Mouse (Mus musculus): ENCODE measurements at regions not wholly inside any gene's neighbourhood (a gene's known extent, or its start where the extent isn't known, plus 50 kb on each side); places are given as distances from the start of the nearest gene placed in this dataset.

DNA sequence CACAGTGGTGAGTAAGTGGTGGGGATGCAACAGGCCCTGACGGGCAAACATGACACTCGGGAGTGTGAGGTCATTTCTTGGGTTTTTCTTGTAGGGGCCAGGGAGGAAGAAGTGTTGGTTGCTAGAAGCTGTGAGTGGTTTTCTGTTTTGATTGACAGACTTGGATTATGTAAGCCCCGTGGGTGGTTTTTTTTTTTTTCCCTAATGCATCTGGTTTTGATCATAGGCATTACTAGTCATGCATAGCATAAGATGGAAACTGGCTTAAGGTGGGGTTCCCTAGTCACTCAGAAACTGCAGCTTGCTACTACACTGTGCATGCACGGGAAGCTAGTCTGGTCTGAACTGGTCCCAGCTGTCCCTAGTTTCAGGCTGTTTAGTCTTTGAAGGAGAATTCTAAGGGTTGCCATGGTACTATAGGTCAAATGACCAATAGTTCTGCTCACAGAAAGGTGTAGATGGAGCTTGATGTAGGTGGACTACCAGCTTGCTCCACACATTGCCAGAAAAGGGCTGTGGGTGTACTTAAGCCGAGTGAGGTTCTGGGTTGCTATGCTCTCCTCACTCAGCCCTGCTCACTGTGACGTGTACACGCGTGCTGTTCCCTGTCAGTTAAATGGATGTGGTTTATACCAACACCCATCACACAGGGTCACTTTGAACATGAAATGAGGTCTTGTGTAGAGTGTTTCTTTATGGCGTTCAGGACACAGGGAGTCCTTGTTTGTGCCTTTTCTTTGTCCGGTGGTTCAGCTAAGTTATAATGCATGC, 301.9 kb downstream of the Fut8 start:
- Histone ChIP-seq H3K36me3 (ENCODE audit: control insufficient read depth, insufficient read depth, low read length, poor library complexity, severe bottlenecking) (no peaks in the 10 kb centered on the region), H3K9me3 (replicated peaks; ENCODE audit: control insufficient read depth, insufficient read depth, low read length, poor library complexity, severe bottlenecking) (no peaks in the 10 kb centered on the region), H3K4me1 (ENCODE audit: control insufficient read depth, insufficient read depth, low read length) (no peaks in the 10 kb centered on the region), H3K4me3 (ENCODE audit: low read depth, low read length) (no peak overlapping the region), H3K27me3 (ENCODE audit: control insufficient read depth, insufficient read depth, low read length, poor library complexity, severe bottlenecking) (no peaks in the 10 kb centered on the region; the same call in 1 of the 2 replicates), H3K27ac (ENCODE audit: insufficient read depth, low read length) (no peak overlapping the region), H3K9ac (ENCODE audit: low read depth, poor library complexity, severe bottlenecking) (no peak overlapping the region)
- no peak for TF ChIP-seq CTCF (IDR thresholded peaks at IDR 0.05; ENCODE audit: low read depth, low read length)
- TF ChIP-seq POLR2A (IDR thresholded peaks at IDR 0.05; ENCODE audit: insufficient read depth, low read length): no peak
- TF ChIP-seq EP300 (IDR thresholded peaks at IDR 0.05; ENCODE audit: insufficient read depth, low read depth, low read length): no peak

GRCm38 (mm10) chr12:77541051-77541765, 303.3 kb downstream of the Fut8 start:
- no peaks in the 10 kb centered on the region for H3K36me3 ChIP-seq (ENCODE audit: control insufficient read depth, insufficient read depth, low read length, poor library complexity, severe bottlenecking)
- H3K9ac ChIP-seq (ENCODE audit: low read depth, poor library complexity, severe bottlenecking): no peak overlapping the region
- no peaks in the 10 kb centered on the region; the same call in 1 of the 2 replicates for H3K27me3 ChIP-seq (ENCODE audit: control insufficient read depth, insufficient read depth, low read length, poor library complexity, severe bottlenecking)
- H3K9me3 ChIP-seq (replicated peaks; ENCODE audit: control insufficient read depth, insufficient read depth, low read length, poor library complexity, severe bottlenecking): no peaks in the 10 kb centered on the region
- H3K27ac ChIP-seq (ENCODE audit: insufficient read depth, low read length): no peak overlapping the region
- no peak overlapping the region for H3K4me3 ChIP-seq (ENCODE audit: low read depth, low read length)
- H3K4me1 ChIP-seq (ENCODE audit: control insufficient read depth, insufficient read depth, low read length): no peaks in the 10 kb centered on the region
- TF ChIP-seq CTCF (IDR thresholded peaks at IDR 0.05; ENCODE audit: low read depth, low read length) (no peak), EP300 (IDR thresholded peaks at IDR 0.05; ENCODE audit: insufficient read depth, low read depth, low read length) (no peak), POLR2A (IDR thresholded peaks at IDR 0.05; ENCODE audit: insufficient read depth, low read length) (no peak)

DNA sequence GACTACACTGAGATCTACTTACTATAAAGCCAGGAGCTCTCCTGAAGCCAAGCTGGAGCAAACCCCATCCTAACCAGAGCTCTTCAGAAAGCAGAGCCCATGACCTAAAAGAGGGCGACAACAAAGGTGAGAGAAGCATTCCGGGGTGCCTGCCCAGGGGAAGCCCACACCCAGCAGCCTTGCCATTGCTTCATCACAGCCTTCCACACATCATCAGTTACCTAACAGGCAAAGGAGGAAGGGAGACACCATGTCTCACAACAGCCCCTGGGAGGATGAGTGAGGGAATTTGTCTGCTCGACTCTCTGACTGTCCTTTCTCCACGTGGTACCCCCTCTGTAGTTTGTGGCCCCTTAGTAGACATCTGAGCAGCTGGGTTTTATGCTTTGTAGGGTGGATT, 303.9 kb downstream of the Fut8 start:
- no peak for TF ChIP-seq EP300 (IDR thresholded peaks at IDR 0.05; ENCODE audit: insufficient read depth, low read depth, low read length)
- no peak for TF ChIP-seq POLR2A (IDR thresholded peaks at IDR 0.05; ENCODE audit: insufficient read depth, low read length)
- TF ChIP-seq CTCF (IDR thresholded peaks at IDR 0.05; ENCODE audit: low read depth, low read length): no peak
- Histone ChIP-seq H3K9ac (ENCODE audit: low read depth, poor library complexity, severe bottlenecking) (no peak overlapping the region), H3K27ac (ENCODE audit: insufficient read depth, low read length) (no peak overlapping the region), H3K9me3 (replicated peaks; ENCODE audit: control insufficient read depth, insufficient read depth, low read length, poor library complexity, severe bottlenecking) (no peaks in the 10 kb centered on the region), H3K4me1 (ENCODE audit: control insufficient read depth, insufficient read depth, low read length) (no peaks in the 10 kb centered on the region), H3K4me3 (ENCODE audit: low read depth, low read length) (no peak overlapping the region), H3K36me3 (ENCODE audit: control insufficient read depth, insufficient read depth, low read length, poor library complexity, severe bottlenecking) (no peaks in the 10 kb centered on the region), H3K27me3 (ENCODE audit: control insufficient read depth, insufficient read depth, low read length, poor library complexity, severe bottlenecking) (no peaks in the 10 kb centered on the region; the same call in 1 of the 2 replicates)

- Histone ChIP-seq H3K36me3 (ENCODE audit: control insufficient read depth, insufficient read depth, low read length, poor library complexity, severe bottlenecking) (no peaks in the 10 kb centered on the region), H3K27me3 (ENCODE audit: control insufficient read depth, insufficient read depth, low read length, poor library complexity, severe bottlenecking) (no peaks in the 10 kb centered on the region; the same call in 1 of the 2 replicates), H3K9me3 (replicated peaks; ENCODE audit: control insufficient read depth, insufficient read depth, low read length, poor library complexity, severe bottlenecking) (no peaks in the 10 kb centered on the region), H3K27ac (ENCODE audit: insufficient read depth, low read length) (no peak overlapping the region), H3K4me3 (ENCODE audit: low read depth, low read length) (no peak overlapping the region), H3K9ac (ENCODE audit: low read depth, poor library complexity, severe bottlenecking) (no peak overlapping the region), H3K4me1 (ENCODE audit: control insufficient read depth, insufficient read depth, low read length) (no peaks in the 10 kb centered on the region)
- TF ChIP-seq POLR2A (IDR thresholded peaks at IDR 0.05; ENCODE audit: insufficient read depth, low read length) (no peak), CTCF (IDR thresholded peaks at IDR 0.05; ENCODE audit: low read depth, low read length) (no peak), EP300 (IDR thresholded peaks at IDR 0.05; ENCODE audit: insufficient read depth, low read depth, low read length) (no peak)
These were observed 305.7 kb downstream of the Fut8 start for GRCm38 (mm10) chr12:77543651-77544050.

DNA sequence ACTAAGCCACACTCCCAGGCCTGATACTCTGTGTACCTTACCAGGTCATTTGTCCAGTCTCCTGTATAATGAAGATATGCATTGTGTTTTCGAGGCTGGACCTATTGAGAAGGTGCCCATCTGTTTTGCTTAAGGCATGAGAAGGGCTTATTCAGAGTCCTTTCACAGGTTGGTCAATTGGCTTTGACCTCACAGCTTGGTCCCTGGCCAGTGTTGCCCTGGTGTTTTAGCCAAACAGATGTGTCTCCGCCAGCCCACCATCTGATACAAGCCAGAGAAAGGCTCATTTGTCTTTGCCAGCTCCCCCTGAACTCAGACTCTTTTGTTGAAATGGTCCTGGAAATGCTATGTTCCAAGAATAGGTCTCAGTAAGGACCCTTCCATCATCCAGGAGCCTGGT, 308.2 kb downstream of the Fut8 start:
- Histone ChIP-seq H3K27ac (ENCODE audit: insufficient read depth, low read length) (no peak overlapping the region), H3K4me1 (ENCODE audit: control insufficient read depth, insufficient read depth, low read length) (no peaks in the 10 kb centered on the region), H3K9ac (ENCODE audit: low read depth, poor library complexity, severe bottlenecking) (no peak overlapping the region), H3K27me3 (ENCODE audit: control insufficient read depth, insufficient read depth, low read length, poor library complexity, severe bottlenecking) (no peaks in the 10 kb centered on the region; the same call in 1 of the 2 replicates), H3K36me3 (ENCODE audit: control insufficient read depth, insufficient read depth, low read length, poor library complexity, severe bottlenecking) (no peaks in the 10 kb centered on the region), H3K4me3 (ENCODE audit: low read depth, low read length) (no peak overlapping the region), H3K9me3 (replicated peaks; ENCODE audit: control insufficient read depth, insufficient read depth, low read length, poor library complexity, severe bottlenecking) (no peaks in the 10 kb centered on the region)
- TF ChIP-seq CTCF (IDR thresholded peaks at IDR 0.05; ENCODE audit: low read depth, low read length) (no peak), POLR2A (IDR thresholded peaks at IDR 0.05; ENCODE audit: insufficient read depth, low read length) (no peak), EP300 (IDR thresholded peaks at IDR 0.05; ENCODE audit: insufficient read depth, low read depth, low read length) (no peak)

GRCm38 (mm10) chr12:77568286-77568685, 330.4 kb downstream of the Fut8 start:
- no peaks in the 10 kb centered on the region for H3K27me3 ChIP-seq (ENCODE audit: control insufficient read depth, insufficient read depth, low read length, poor library complexity, severe bottlenecking)
- TF ChIP-seq POLR2A (IDR thresholded peaks at IDR 0.05; ENCODE audit: insufficient read depth, low read length) (no peak), CTCF (IDR thresholded peaks at IDR 0.05; ENCODE audit: low read depth, low read length) (peak; percentile 61), EP300 (IDR thresholded peaks at IDR 0.05; ENCODE audit: insufficient read depth, low read depth, low read length) (no peak)
- H3K4me1 ChIP-seq (ENCODE audit: control insufficient read depth, insufficient read depth, low read length): no peaks in the 10 kb centered on the region
- H3K9me3 ChIP-seq (replicated peaks; ENCODE audit: control insufficient read depth, insufficient read depth, low read length, poor library complexity, severe bottlenecking): no peaks in the 10 kb centered on the region
- no peak overlapping the region for H3K27ac ChIP-seq (ENCODE audit: insufficient read depth, low read length)
- H3K9ac ChIP-seq (ENCODE audit: low read depth, poor library complexity, severe bottlenecking): no peak overlapping the region
- H3K4me3 ChIP-seq (ENCODE audit: low read depth, low read length): no peak overlapping the region
- no peaks in the 10 kb centered on the region for H3K36me3 ChIP-seq (ENCODE audit: control insufficient read depth, insufficient read depth, low read length, poor library complexity, severe bottlenecking)
